Mouse (Mus musculus) stomach, adult 2 months (tissue): ENCODE results near the gene 2310034C09Rik. TPM values are rescaled to one million over a fixed set of nuclear protein-coding genes. Genes with fewer than 3 reads are reported as not detected.

Experiments used
- polyA plus RNA-seq: library from polyadenylated mRNA; depleted of rRNA; stranded (reverse); fragments of >200 nt; gene quantifications from 2 replicates; pipeline ENCODE4 v1.2.3, GENCODE M21; 2012; rRNA removed

2310034C09Rik gene
- not detected in 2 replicates for polyA plus RNA-seq

GRCm38 (mm10) chr16:88758547-88758946 lies at the start of gene 2310034C09Rik:
Gene 2310034C09Rik (plus strand): TSS chr16:88758847.

GRCm38 (mm10) chr16:88728812-88729275 lies 29.8 kb upstream of the 2310034C09Rik start, which contains the start of gene Krtap13-1:
Gene Krtap13-1 (plus strand): TSS chr16:88728862.

GRCm38 (mm10) chr16:88751535-88751934 lies 7.1 kb upstream of the 2310034C09Rik start, which contains the start of gene Krtap13:
Gene Krtap13 (minus strand): TSS chr16:88751635.

DNA sequence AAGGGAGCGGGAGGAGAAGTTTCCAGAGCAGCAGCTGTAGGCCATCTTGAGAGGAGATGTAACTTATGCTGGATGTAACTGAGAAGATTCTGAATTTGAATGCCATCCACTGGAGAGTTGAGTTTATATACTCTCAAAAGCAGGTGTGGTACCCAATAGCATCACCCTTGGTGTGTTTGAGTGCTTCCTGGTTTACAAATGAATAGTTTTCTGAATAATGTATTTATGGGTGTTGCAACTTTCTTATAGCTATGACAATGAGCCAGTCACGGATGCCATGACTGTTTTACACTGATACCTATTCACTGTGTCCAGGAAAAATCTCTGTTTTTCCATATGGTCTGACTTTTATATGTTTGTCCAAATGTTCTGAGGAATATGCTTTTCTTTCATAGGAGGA lies 15.5 kb downstream of the 2310034C09Rik start, which contains the start of gene 2310057N15Rik:
Gene 2310057N15Rik, minus strand, starts transcription at position 101 of the 400 bp plus-strand sequence.

GRCm38 (mm10) chr16:88777596-88777995 lies 18.9 kb downstream of the 2310034C09Rik start, which contains the start of gene Gm5965:
Gene Gm5965 (plus strand): TSS chr16:88777896.

Other genes with a start within 250 kb of the 2310034C09Rik start
- gene Cldn8, start 195.7 kb upstream of the 2310034C09Rik start, polyA plus RNA-seq = 0.40 and 0.41 TPM in 2 replicates
- not detected in 2 replicates for gene Krtap24-1, start 146.6 kb upstream of the 2310034C09Rik start, polyA plus RNA-seq
- not detected in 2 replicates for gene 2310079G19Rik, start 131.2 kb upstream of the 2310034C09Rik start, polyA plus RNA-seq
- gene Krtap26-1, start 111.1 kb upstream of the 2310034C09Rik start, polyA plus RNA-seq = not detected in 2 replicates
- not detected in 2 replicates for gene Krtap27-1, start 87.2 kb upstream of the 2310034C09Rik start, polyA plus RNA-seq
- not detected in 2 replicates for gene 2310061N02Rik, start 50.9 kb upstream of the 2310034C09Rik start, polyA plus RNA-seq
- not detected in 2 replicates for gene Krtap13-1, start 30.0 kb upstream of the 2310034C09Rik start, polyA plus RNA-seq
- gene Krtap13, start 7.2 kb upstream of the 2310034C09Rik start, polyA plus RNA-seq = not detected in 2 replicates
- not detected in 2 replicates for gene 2310057N15Rik, start 15.4 kb downstream of the 2310034C09Rik start, polyA plus RNA-seq
- gene Gm5965, start 19.0 kb downstream of the 2310034C09Rik start, polyA plus RNA-seq = not detected in 2 replicates
- not detected in 2 replicates for gene Gm20741, start 53.4 kb downstream of the 2310034C09Rik start, polyA plus RNA-seq
- gene Krtap15, start 61.4 kb downstream of the 2310034C09Rik start, polyA plus RNA-seq = not detected in 2 replicates
- gene Krtap14, start 67.3 kb downstream of the 2310034C09Rik start, polyA plus RNA-seq = not detected in 2 replicates
- gene Krtap19-1, start 110.6 kb downstream of the 2310034C09Rik start, polyA plus RNA-seq = not detected in 2 replicates
- gene Krtap19-2, start 115.4 kb downstream of the 2310034C09Rik start, polyA plus RNA-seq = not detected in 2 replicates
- gene Krtap19-3, start 119.2 kb downstream of the 2310034C09Rik start, polyA plus RNA-seq = not detected in 2 replicates
- gene Krtap19-4, start 126.2 kb downstream of the 2310034C09Rik start, polyA plus RNA-seq = not detected in 2 replicates
- gene Krtap19-5, start 137.6 kb downstream of the 2310034C09Rik start, polyA plus RNA-seq = not detected in 2 replicates
- not detected in 2 replicates for gene Krtap19-9b, start 173.4 kb downstream of the 2310034C09Rik start, polyA plus RNA-seq
- gene Krtap16-3, start 204.0 kb downstream of the 2310034C09Rik start, polyA plus RNA-seq = not detected in 2 replicates